Mouse (Mus musculus): ENCODE measurements around the gene A630095N17Rik. TPM values are rescaled to one million over a fixed set of nuclear protein-coding genes. Genes with fewer than 3 reads are reported as not detected.

Gene A630095N17Rik
- total RNA-seq (2023): not detected

DNA sequence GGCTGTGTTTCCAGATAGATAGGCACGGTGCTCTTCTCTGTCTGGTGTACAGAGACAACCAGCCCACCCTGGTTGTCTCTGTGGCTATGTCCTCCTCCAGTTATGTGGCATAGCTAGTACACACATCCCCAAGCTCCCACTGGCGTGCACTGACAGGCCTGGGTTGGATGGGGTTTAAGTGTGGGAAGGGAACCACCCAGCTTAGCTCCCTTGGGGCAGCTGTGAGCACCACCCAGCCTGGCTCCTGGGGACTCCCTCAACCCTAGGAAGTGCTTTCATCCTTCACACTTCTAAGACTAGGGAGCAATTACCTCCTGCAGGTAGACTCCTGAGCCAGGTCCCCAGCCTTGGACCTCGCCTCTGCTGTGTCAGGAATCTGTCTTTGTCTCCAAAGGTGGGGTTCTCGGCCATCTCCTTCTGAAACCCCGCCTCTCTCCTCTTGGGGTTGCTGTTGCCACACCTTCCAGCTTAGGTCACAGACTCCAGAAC lies at the start of gene A630095N17Rik:
Gene A630095N17Rik (minus strand): TSS at position 439 of the 489 bp plus-strand sequence.

DNA sequence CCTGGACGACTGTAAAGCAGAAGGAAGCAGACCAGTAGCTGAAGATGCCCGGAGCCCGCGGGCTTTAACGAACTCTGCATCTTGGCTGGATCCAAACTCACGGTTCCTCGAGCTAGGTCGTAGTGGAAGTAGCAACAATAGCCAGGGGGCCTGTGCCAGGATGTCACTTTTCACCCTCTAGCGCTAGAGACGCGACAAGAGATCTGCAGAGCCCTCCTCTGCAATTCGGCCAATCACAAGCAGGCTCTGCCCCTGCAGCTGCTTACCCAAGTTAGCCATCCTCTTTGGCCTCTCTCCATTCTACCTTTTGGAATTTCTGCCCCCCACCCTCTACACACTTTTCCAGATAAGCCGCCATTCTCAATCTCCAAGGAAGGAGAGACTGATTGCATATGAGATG lies 46.3 kb upstream of the A630095N17Rik start, which contains the start of gene Resp18:
Gene Resp18 (minus strand): TSS at position 188 of the 400 bp plus-strand sequence.

GRCm38 (mm10) chr1:75264091-75264880 lies 32.4 kb upstream of the A630095N17Rik start, which contains the start of gene Ptprn:
Gene Ptprn (minus strand): TSS chr1:75264502.

DNA sequence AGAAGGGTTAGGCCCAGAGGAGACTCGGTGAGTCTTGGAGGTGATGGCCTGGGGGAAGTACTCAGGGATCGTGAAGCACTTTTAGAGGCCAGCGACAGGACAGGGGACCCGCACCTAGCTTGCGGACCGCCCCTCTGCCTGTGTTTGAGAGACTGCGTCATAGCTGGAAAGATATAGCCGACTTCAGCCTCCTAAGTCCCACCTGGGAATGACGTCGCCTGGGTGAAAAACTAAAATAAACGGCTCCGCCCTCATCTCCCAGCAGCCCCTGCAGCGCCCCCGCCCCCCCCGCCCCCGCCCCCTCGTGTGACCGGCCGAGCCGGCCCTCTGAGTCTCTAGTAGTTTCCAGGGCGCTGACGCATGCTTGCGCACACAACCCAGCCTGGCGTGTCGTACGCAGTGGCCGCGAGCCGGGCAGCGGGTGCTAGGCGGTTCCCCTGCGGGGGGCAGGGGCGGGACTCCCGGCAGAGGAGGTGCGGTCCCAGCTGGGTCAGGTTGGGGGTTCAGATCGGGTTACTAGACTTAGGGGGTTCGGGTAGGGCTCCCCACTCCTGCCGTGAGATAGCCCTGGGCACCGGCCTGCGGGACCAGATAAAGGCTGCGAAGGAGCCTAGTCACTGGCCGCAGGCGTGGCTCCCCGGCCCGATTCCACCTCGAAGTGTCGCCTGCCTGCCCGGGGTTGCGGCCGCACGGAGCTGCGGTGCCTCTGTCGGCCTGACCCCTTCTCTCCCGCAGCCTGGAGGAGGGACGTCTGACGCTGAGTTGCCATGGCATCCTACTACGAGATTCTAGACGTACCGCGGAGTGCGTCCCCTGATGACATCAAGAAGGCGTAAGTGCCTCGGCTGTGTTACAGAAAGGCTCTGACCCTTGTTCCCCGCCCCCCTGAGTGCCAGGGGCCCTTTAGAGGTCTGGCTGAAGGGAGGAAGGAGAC lies 4.5 kb upstream of the A630095N17Rik start, which contains the start of gene Dnajb2:
Gene Dnajb2 (plus strand): TSS at position 290 of the 934 bp plus-strand sequence.

GRCm38 (mm10) chr1:75219531-75219930 lies 12.4 kb downstream of the A630095N17Rik start, which contains the start of gene Tuba4a:
Gene Tuba4a (minus strand): TSS chr1:75219865.

GRCm38 (mm10) chr1:75210136-75211087 lies 21.5 kb downstream of the A630095N17Rik start, which contains the start of the genes Glb1l and Stk16:
Gene Glb1l (minus strand): TSS chr1:75210813.
Gene Stk16 (plus strand): TSS chr1:75210838.

GRCm38 (mm10) chr1:75191622-75192402 lies 40.1 kb downstream of the A630095N17Rik start, which contains the start of the genes Ankzf1 and Atg9a:
Gene Ankzf1 (plus strand): TSS chr1:75192151.
Gene Atg9a (minus strand): TSS chr1:75192196.

GRCm38 (mm10) chr1:75180105-75180590 lies 51.8 kb downstream of the A630095N17Rik start, which contains the start of gene Abcb6:
Gene Abcb6 (minus strand): TSS chr1:75180392.

Other genes starting within 250 kb of the A630095N17Rik start
- gene Nhej1, start 106.9 kb downstream of the A630095N17Rik start, total RNA-seq (2023): 4.0 TPM
- 3.0 TPM for gene Slc23a3, start 98.2 kb downstream of the A630095N17Rik start, total RNA-seq (2023)
- 128 TPM for gene Cnppd1, start 89.4 kb downstream of the A630095N17Rik start, total RNA-seq (2023)
- gene Retreg2, start 89.3 kb downstream of the A630095N17Rik start, total RNA-seq (2023): 87.9 TPM
- 42.9 TPM for gene Zfand2b, start 63.5 kb downstream of the A630095N17Rik start, total RNA-seq (2023)
- gene Abcb6, start 51.7 kb downstream of the A630095N17Rik start, total RNA-seq (2023): 3.8 TPM
- gene Ankzf1, start 40.0 kb downstream of the A630095N17Rik start, total RNA-seq (2023): 27.2 TPM
- gene Atg9a, start 39.9 kb downstream of the A630095N17Rik start, total RNA-seq (2023): 38.5 TPM
- 7.8 TPM for gene Glb1l, start 21.3 kb downstream of the A630095N17Rik start, total RNA-seq (2023)
- gene Stk16, start 21.3 kb downstream of the A630095N17Rik start, total RNA-seq (2023): 74.9 TPM
- 192 TPM for gene Tuba4a, start 12.2 kb downstream of the A630095N17Rik start, total RNA-seq (2023)
- gene Dnajb2, start 4.3 kb upstream of the A630095N17Rik start, total RNA-seq (2023): 57.5 TPM
- 0.53 TPM for gene Ptprn, start 32.4 kb upstream of the A630095N17Rik start, total RNA-seq (2023)
- gene Resp18, start 46.3 kb upstream of the A630095N17Rik start, total RNA-seq (2023): not detected
- gene Dnpep, start 85.9 kb upstream of the A630095N17Rik start, total RNA-seq (2023): 33.5 TPM
- 0.38 TPM for gene Des, start 128.2 kb upstream of the A630095N17Rik start, total RNA-seq (2023)
- gene Speg, start 143.2 kb upstream of the A630095N17Rik start, total RNA-seq (2023): 0.41 TPM
- gene Gmppa, start 203.8 kb upstream of the A630095N17Rik start, total RNA-seq (2023): 60.7 TPM
- not detected for gene Asic4, start 218.3 kb upstream of the A630095N17Rik start, total RNA-seq (2023)
- 28.2 TPM for gene Chpf, start 247.2 kb upstream of the A630095N17Rik start, total RNA-seq (2023)
- 2.8 TPM for gene Tmem198, start 247.4 kb upstream of the A630095N17Rik start, total RNA-seq (2023)

All from CD4-positive naive resting alpha-beta T cell, adult 57 days (primary cell).